Mouse (Mus musculus) limb, embryonic 10.5 days (tissue): ENCODE results near the gene Rtca. TPM values are rescaled to one million over a fixed set of nuclear protein-coding genes. Genes with fewer than 3 reads are reported as not detected.

Experiments
- DNase-seq: peaks from one replicate; pipeline ENCODE4 v3.0.0-alpha.2; 2017; ENCODE audit warnings: low spot score
- H3K27ac ChIP-seq: fragments of 300-500 bp; sonication (generic); 2 replicates; pipeline ENCODE4 v1.5.1; 2016; ENCODE audit warnings: mild to moderate bottlenecking
- H3K27me3 ChIP-seq: fragments of 300-500 bp; sonication (generic); 2 replicates; pipeline ENCODE4 v1.6.1; 2016; ENCODE audit warnings: low read depth, mild to moderate bottlenecking; ENCODE audit not compliant: poor library complexity, severe bottlenecking
- H3K36me3 ChIP-seq: fragments of 300-500 bp; sonication (generic); 2 replicates; pipeline ENCODE4 v1.6.1; 2016; ENCODE audit warnings: mild to moderate bottlenecking, moderate library complexity
- H3K4me1 ChIP-seq: fragments of 300-500 bp; sonication (generic); 2 replicates; pipeline ENCODE4 v1.6.1; 2016
- H3K4me3 ChIP-seq: fragments of 300-500 bp; sonication (generic); 2 replicates; pipeline ENCODE4 v1.5.1; 2016; ENCODE audit warnings: mild to moderate bottlenecking, moderate library complexity
- H3K9me3 ChIP-seq: fragments of 300-500 bp; sonication (generic); replicated peaks from 2 replicates; pipeline ENCODE4 v1.6.1; 2016; ENCODE audit warnings: mild to moderate bottlenecking
- WGBS: fragments of 180-500 bp; shearing (Covaris S2); methylation state at CpG from one replicate; pipeline ENCODE4 v1.1.7; 2016; 5-methylcytosine and 5-hydroxymethylcytosine counted together
- polyA plus RNA-seq: library from polyadenylated mRNA; unstranded; fragments of >200 nt; fragmentation: Nextera tagmentation; extraction: Ambion mirVana; gene quantifications from 2 replicates; pipeline ENCODE4 v1.2.1, GENCODE M21; 2016

Gene Rtca
- polyA plus RNA-seq, 1 experiment from 2014 or later, result 111 TPM

GRCm38 (mm10) chr3:116454529-116454928, 53.5 kb downstream of the Rtca start:
- 63% methylated on average over 1 of the region's 1 CpGs for WGBS
- H3K27me3 ChIP-seq, result no peaks in the 10 kb centered on the region

GRCm38 (mm10) chr3:116450741-116451140, 57.3 kb downstream of the Rtca start:
- H3K27me3 ChIP-seq, result no peaks in the 10 kb centered on the region
- H3K9me3 ChIP-seq, result no peaks in the 10 kb centered on the region
- H3K4me1 ChIP-seq, result no peaks in the 10 kb centered on the region
- WGBS, result 84% methylated on average over 3 of the region's 3 CpGs
- DNase-seq, result no peak
- H3K27ac ChIP-seq, result no peak overlapping the region
- H3K4me3 ChIP-seq, result no peak overlapping the region
- H3K36me3 ChIP-seq, result no peaks in the 10 kb centered on the region

More at GRCm38 (mm10) chr3:116454529-116454928, 53.5 kb downstream of the Rtca start:
- DNase-seq, result no peak
- Histone ChIP-seq H3K27ac (no peak overlapping the region), H3K4me1 (no peaks in the 10 kb centered on the region), H3K9me3 (no peaks in the 10 kb centered on the region), H3K4me3 (no peak overlapping the region), H3K36me3 (no peaks in the 10 kb centered on the region)

DNA sequence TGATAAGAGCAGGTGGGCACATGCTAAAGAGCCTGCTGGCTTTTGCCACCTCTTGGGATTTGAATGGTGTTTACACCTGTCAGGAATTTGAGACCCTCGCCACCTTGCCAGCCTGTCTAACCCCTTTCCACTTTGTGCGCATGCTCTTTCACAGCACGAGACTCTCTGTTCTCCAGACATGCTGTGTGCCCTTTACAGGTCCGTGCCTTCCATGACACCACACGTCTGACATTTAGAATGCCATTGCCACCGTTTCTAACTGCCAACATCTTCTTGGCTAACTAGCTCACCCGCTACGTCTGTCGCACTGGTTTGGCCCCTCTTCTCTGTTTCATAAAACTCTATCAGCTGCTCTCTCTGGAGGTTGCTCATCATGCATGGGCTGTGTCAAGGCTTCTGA, 63.7 kb downstream of the Rtca start:
- Histone ChIP-seq H3K27me3 (no peaks in the 10 kb centered on the region), H3K4me1 (no peaks in the 10 kb centered on the region), H3K4me3 (no peak overlapping the region), H3K36me3 (no peaks in the 10 kb centered on the region), H3K9me3 (no peaks in the 10 kb centered on the region), H3K27ac (no peak overlapping the region)
- DNase-seq, result peak; percentile 20
- 89% methylated on average over 9 of the region's 9 CpGs for WGBS

DNA sequence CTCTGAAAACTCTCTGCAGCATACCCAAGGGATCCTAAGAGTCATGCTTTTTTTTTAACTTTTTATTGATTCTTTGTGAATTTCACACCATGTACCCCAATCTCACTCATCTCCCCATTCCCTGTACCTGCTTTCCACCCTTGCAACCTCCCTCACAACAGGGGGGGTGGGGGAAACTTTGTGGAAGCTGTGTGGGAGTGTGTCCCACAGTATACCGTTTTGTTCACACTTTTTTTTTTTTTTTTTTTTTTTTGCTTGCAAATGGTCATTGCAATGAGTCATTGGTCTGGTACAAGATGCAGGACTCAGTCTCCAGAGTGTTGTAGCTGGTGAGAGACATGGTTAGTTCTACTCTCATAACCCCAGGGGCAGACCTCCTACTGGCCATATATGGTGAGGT, 65.2 kb downstream of the Rtca start:
- WGBS, result 78% methylated on average over 1 of the region's 1 CpGs
- H3K4me3 ChIP-seq, result no peak overlapping the region
- H3K4me1 ChIP-seq, result no peaks in the 10 kb centered on the region
- no peaks in the 10 kb centered on the region for H3K9me3 ChIP-seq
- H3K36me3 ChIP-seq, result no peaks in the 10 kb centered on the region
- H3K27me3 ChIP-seq, result no peaks in the 10 kb centered on the region
- no peak for DNase-seq
- H3K27ac ChIP-seq, result no peak overlapping the region

- Histone ChIP-seq H3K9me3 (no peaks in the 10 kb centered on the region), H3K27me3 (no peaks in the 10 kb centered on the region), H3K4me1 (no peaks in the 10 kb centered on the region), H3K27ac (no peak overlapping the region), H3K36me3 (no peaks in the 10 kb centered on the region), H3K4me3 (no peak overlapping the region)
- DNase-seq, result peak; percentile 19
- 91% methylated on average over 15 of the region's 15 CpGs for WGBS
Measured at GRCm38 (mm10) chr3:116441518-116442205, 66.3 kb downstream of the Rtca start.

DNA sequence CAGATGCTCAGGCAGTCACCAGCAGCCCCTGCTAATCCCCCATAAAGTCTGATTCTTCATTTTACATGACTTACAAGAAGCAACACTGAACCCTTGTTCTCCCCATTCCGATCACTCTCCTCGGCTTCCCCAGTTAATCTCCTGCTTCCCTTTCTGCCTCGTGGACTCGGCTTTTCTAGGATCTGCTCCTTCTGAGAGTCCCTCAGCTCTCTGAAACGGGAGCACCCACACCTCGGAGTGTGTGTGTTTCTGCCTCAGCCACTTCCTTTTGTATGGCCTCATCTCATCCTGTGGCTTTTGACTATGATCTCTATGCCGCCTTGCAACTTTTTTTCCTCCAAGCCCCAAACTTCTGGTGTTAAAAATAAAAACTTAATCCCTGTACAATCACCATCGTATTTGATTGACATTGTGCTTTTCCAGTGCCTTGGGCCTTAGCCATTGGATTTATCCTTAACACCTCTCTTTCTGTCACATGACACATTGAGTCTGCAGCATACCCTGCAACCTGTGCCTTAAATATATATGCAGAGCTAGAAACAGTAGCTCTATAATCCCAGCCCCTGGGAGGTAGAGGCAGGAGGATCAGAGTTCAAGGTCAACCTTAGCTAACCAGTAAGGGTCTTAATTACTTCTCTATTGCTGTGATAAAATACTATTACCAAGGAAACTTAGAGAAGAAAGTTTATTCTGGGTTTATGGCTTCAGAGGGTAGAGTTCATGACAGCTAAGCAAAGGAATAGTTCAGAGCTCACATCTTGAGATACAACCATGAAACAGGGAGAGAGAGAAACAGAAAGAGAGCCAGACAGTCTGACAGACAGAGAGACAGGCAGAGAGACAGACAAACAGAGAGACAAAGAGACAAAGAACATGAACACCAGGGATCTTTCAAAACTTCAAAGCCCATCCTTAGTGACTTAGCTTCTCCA, 67.7 kb downstream of the Rtca start:
- WGBS, result 76% methylated on average over 8 of the region's 8 CpGs
- no peaks in the 10 kb centered on the region for H3K4me1 ChIP-seq
- H3K27me3 ChIP-seq, result no peaks in the 10 kb centered on the region
- peak; percentile 20 for DNase-seq
- no peaks in the 10 kb centered on the region for H3K36me3 ChIP-seq
- H3K27ac ChIP-seq, result no peak overlapping the region
- no peaks in the 10 kb centered on the region for H3K9me3 ChIP-seq
- H3K4me3 ChIP-seq, result no peak overlapping the region

Other genes starting within 250 kb of the Rtca start
- 12.0 and 13.1 TPM in 2 replicates for gene Cdc14a, start 84.2 kb downstream of the Rtca start, polyA plus RNA-seq
- gene Dbt, start 4.9 kb upstream of the Rtca start, polyA plus RNA-seq, result 11.2 and 12.4 TPM in 2 replicates
- gene Lrrc39, start 54.8 kb upstream of the Rtca start, polyA plus RNA-seq, result 0.48 and 0.61 TPM in 2 replicates
- gene Sass6, start 86.8 kb upstream of the Rtca start, polyA plus RNA-seq, result 35.8 and 41.9 TPM in 2 replicates
- 23.1 and 30.0 TPM in 2 replicates for gene Trmt13, start 106.4 kb upstream of the Rtca start, polyA plus RNA-seq
- gene Mfsd14a, start 154.5 kb upstream of the Rtca start, polyA plus RNA-seq, result 86.1 and 87.0 TPM in 2 replicates
- not detected in 2 replicates for gene Gm43191, start 173.1 kb upstream of the Rtca start, polyA plus RNA-seq
- 8.5 and 11.1 TPM in 2 replicates for gene Slc35a3, start 204.6 kb upstream of the Rtca start, polyA plus RNA-seq